Mouse (Mus musculus) frontal cortex, postnatal 14 days (tissue): ENCODE data around the gene Smarca4.

Source experiments
- DNase-seq, 2 experiments: peaks; one replicate each; pipeline ENCODE4 v3.0.0; 2022; ENCODE audit warnings: low spot score in 2 of 2

Smarca4 gene

DNA sequence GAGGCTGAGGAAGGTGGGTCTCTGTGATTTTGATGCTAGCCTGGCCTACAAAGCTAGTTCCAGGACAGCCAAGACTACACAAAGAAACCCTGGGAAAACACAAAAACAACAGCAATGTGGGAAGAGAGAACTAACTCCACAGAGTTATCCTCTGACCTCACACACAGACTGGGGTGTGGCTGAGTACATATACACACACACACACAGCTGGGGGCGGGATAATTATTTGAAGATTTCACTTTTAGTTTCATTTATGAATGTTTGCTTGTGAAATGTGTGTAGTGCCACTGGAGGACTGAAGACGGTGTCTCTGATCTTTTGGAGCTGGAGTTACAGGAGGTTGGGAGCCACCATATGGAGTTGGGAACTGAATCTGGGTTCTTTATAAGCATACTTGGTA, 14.9 kb upstream of the Smarca4 start:
- no peak for DNase-seq

DNA sequence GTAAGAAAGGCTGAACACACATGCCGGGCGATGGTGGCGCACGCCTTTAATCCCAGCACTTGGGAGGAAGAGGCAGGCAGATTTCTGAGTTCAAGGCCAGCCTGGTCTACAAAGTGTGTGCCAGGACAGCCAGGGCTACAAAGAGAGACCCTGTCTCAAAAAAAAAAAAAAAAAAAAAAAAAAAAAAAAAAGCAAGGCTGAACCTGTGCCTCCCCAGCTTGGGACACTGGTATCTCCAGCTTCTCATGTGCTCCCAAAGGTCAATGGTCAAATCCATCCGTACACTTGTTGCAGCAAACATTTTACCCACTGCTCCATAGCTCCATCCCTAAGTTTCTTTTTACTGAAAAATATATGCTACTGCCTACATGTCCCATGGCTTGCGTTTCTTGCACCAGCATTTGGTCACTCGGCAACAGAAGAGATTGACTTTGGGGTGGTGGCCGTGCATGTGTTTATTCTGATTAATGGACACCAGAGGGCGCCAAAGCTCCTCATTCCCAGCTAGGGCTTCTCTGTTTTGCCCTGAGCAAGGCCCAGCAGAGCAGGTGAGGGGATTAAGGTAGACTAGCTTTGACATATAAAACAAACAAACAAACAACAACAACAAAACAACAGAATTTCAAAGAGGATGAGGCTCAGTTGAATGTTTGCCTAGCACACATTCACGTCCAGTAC, 14.1 kb upstream of the Smarca4 start:
- DNase-seq: peak in 1 of 2 experiments; percentile 59

DNA sequence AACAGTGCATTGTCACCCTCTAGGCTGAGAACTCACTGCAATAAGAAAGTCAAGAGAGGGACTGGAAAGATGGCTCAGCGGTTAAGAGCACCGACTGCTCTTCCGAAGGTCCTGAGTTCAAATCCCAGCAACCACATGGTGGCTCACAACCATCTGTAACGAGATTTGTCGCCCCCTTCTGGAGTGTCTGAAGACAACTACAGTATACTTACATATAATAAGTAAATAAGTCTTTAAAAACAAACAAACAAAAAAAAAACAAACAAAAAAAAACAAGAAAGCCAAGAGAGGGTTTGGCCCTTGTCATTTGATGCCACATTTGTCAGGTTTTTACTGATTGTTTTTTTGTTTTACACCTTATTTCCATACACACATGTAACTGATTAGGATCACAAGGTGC, 11.8 kb upstream of the Smarca4 start:
- DNase-seq: no peak

DNA sequence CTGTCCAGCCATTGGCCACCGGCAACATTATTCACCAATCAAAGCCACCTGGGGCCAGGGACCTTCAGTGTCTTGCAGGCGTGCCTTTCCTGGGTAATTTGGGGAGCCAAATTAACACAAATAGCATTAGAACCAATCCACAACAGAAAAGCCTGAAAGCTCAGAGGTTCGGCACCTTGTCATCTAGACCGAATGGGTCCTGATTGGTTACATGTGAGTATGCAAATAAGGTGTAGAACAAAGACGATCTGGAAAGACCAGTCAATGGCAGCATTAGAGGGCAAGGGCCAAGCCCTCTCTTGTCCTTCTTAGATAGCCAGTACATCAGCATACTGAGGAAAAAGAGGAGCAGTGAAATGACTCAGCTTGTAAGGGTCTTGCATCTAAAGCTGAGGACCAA, 10.1 kb upstream of the Smarca4 start:
- no peak for DNase-seq

GRCm38 (mm10) chr9:21606648-21607047, 9.3 kb upstream of the Smarca4 start:
- DNase-seq: no peak

- DNase-seq: no peak
Measured at GRCm38 (mm10) chr9:21609861-21610260, 6.1 kb upstream of the Smarca4 start.

GRCm38 (mm10) chr9:21614864-21615616, 929 bp upstream of the Smarca4 start:
- no peak for DNase-seq

DNA sequence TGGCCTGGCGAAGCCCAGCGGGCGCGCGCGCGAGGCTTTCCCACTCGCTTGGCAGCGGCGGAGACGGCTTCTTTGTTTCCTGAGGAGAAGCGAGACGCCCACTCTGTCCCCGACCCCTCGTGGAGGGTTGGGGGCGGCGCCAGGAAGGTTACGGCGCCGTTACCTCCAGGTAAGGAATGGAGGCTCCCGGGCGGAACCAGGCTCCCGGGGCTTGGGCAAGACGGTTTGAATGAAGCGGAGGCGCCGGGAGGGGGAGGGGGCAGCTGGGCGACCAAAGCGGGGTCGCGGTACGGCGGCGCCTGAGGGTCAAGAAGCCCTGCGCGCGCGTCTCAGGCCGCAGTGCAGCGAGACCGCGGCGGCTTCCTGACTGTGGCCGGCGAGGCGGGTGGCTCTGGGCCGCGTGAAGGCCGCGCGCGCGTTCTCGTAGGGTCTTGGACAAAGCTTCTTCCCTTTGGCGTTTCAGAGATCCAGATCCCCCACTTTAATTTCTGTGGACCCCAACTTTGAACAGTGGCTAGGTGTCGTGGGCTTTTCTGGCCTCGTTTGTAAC, 338 bp downstream of the Smarca4 start:
- peak in 1 of 2 experiments; percentile 80 for DNase-seq

- no peak for DNase-seq
Measured at GRCm38 (mm10) chr9:21617066-21617465, 1.1 kb downstream of the Smarca4 start.

DNA sequence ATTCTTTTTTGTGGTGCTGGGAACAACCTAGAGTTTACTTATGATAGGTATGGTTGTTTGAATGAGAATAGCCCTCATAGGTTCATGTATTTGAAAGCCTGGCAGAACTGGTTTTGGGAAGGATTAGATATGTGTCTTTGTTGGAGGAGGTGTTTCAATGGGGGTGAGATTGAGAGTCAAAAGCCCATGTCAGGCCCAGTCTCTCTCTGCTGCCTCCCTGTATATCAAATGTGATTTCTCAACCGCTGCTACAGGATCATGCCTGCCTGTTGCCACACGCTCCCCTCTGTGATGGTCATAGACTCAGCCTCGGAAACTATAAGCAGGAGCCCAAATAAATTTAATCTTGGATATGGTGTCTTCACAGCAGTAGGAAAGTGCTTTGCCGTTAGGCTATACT, 4.3 kb downstream of the Smarca4 start:
- DNase-seq: no peak

GRCm38 (mm10) chr9:21622676-21623075, 6.7 kb downstream of the Smarca4 start:
- no peak for DNase-seq

DNA sequence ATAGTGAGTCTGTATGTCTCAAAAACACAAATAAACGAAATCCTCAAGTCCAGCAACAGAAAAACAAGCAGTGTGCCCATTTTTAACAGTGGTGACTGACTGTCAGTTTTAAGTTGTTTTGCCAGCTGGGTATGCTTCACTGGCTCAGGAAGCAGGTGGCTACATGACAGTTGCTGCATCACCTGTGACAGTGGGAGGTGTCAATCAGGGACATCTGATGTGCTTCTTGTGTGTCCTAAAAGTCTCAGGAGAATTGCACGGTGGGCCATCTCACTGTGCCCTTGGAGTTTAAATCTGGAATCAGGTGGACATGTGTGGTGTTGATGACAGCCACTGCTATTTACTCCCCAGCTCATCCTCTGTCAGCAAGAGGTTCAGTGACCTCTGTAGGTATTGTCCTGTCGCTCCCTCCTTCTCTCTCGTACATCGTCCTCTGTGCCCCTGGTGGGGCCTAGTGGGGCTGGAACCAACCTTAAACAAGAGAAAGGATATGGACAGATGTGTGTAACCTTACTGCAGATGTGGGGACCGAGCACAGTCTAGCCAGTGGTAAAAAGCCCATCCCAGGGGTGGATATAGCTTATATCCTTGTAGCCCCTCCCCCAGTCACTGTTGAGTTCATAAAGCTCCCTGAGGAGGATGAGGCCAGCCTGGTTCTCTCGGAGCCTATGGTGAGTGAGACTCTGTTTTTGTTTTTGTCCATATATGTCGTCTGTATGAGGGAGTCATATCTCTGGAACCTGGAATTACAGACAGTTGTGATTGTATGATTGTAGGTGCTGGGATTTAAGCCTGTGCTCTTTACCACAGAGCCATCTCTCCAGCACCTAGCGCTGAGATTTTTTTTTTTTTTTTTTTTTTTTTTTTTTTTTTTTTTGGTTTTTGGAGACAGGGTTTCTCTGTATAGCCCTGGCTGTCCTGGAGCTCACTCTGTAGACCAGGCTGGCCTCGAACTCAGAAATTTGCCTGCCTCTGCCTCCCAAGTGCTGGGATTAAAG, 9.7 kb downstream of the Smarca4 start:
- DNase-seq: no peak

- no peak for DNase-seq
Measured at GRCm38 (mm10) chr9:21626571-21626970, 10.6 kb downstream of the Smarca4 start.

GRCm38 (mm10) chr9:21627145-21627795, 11.3 kb downstream of the Smarca4 start:
- DNase-seq: no peak

- DNase-seq: no peak
Measured at GRCm38 (mm10) chr9:21630673-21631072, 14.7 kb downstream of the Smarca4 start.

DNA sequence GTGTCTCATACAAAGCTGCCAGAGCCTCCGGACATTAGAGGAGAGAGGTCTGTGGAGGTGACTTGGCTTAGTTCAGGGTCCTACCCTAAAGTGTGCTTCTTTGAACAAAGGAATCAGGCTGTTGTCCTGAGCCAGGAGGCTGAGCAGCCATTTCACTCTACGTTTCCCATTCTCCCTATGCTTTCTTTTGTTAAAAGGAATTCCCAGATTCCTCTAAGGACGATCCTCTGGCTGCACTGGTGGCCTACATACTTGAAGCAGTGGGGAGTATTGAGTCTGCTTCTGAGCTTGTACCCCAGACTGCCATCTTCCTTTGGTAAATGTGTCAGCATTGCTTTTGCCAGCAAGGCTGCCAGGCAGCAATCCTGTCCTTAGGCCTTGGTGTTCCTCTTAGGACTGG, 17.1 kb downstream of the Smarca4 start:
- DNase-seq: no peak

DNA sequence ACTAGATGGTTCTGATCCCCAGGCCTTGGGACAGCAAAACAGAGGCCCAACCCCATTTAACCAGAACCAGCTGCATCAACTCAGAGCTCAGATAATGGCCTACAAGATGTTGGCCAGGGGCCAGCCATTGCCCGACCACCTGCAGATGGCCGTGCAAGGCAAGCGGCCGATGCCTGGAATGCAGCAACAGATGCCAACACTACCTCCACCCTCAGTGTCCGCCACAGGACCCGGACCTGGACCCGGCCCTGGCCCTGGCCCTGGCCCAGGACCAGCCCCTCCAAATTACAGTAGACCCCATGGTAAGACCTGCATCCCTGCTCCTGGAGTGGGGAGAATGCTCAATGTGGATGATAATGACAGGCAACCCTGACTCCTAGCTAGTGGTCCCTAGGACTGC, 19.7 kb downstream of the Smarca4 start:
- no peak for DNase-seq

DNA sequence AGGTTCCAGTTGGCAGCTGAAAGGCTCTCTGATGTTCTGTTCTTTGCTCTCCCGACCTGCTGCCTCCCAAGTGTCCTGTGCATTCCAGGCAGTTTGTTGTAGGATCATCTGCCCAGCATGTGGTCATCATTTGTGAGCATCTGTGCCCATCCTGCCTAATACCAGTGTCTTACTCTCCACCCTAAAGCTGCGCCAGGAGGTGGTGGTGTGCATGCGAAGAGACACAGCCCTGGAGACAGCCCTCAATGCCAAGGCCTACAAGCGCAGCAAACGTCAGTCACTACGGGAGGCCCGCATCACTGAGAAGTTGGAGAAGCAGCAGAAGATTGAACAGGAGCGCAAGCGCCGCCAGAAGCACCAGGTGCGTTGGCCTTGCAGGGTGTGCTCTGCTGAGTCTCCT, 23.1 kb downstream of the Smarca4 start:
- DNase-seq: no peak

DNA sequence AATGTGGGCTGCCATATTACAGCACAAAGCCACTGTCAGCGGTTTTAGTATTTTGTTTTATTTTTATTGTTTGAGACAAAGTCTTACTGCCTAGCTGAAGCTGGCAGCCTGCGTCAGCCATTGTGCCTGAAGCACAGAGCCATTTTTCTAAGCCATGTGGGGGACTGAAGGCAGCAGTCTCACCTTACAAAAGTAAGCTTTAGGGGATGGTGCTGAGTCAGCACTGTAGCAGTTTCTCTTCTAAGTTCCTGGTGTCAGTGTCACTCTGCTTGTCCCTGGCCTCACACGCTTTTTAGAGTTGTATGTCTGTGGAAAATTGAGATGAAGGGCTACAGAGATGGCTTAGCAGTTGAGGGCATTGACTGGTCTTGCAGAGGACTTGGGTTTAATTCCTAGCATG, 30.4 kb downstream of the Smarca4 start:
- DNase-seq: no peak

DNA sequence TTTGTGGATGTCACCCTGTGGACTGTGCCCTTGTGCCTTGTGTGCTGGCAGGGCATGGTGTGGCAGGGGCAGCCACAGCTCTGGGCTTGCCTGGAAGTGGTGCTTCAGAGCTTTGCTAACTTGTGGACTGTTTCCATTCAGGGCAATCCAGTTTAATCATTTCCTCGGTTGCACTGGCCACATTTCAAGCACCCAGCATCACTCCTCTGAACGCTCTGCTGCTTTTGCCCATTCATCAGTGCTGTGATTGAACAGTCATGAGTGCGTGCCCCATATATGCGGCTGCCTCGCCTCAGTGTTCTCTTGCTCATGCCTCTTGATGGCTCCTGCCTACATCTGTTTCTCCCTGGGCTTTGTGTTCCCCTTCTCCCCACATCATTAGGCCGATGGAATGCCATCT, 31.8 kb downstream of the Smarca4 start:
- no peak for DNase-seq

- no peak for DNase-seq
Measured at GRCm38 (mm10) chr9:21652263-21652662, 36.3 kb downstream of the Smarca4 start.
